Mouse (Mus musculus) CD4-positive helper T cell, adult 2 months (primary cell): ENCODE results near the gene Mthfs.
"Not testable (repeated sequence)": the region's sequence is repeated elsewhere in the genome, so short reads cannot be mapped to it uniquely, and the experiment has no call there.

ENCODE experiments used
- DNase-seq: peaks from one replicate; pipeline ENCODE4 v3.0.0-alpha.2; 2012; ENCODE audit warnings: low read depth, missing footprints, low spot score

The Mthfs gene

GRCm38 (mm10) chr9:89210353-89211064, at the start of gene Mthfs:
Mthfs (plus strand) TSS chr9:89210676.
- DNase-seq: peak; percentile 35

DNA sequence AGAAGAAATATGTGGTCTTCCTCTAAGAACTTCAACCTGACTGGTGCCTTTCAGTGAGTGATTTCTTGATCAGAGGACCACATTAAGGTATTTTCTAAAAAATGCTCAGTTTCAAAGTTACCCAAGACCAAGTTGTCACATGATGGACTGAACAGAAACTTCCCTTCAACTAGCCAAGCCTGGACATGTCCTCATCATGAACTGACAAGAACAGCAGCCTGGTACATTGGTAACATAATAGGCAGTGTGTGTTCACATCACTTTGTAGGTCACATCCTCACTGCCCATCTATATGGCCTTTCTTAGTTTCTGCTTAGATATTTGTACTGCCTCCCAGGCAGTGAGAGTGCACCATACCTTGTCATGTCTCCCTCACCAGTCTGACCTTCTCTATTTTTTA, 37.9 kb upstream of the Mthfs start:
- not testable (repeated sequence) for DNase-seq

- peak; percentile 36 for DNase-seq
Observed at GRCm38 (mm10) chr9:89178833-89179232, 31.6 kb upstream of the Mthfs start.

- not testable (repeated sequence) for DNase-seq
Observed at GRCm38 (mm10) chr9:89179469-89179868, 31.0 kb upstream of the Mthfs start.

DNA sequence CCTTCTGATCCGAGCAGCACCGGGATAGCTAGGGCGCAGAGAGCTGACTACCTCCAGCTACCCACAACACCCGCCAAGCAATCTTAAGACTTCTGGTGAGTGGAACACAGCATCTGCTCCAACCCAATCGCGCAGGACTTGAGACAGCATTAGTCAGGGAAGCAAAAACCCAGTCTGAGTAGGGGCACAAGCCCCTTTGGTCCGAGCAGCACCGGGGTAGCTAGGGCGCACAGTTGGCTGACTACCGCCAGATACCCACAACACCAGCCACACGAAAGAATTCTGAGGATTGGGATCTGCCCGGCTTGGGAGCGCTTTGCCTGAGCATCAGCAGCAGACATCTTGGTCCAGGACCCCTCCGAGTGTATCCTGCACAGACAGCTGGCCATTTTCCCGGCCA, 23.5 kb upstream of the Mthfs start:
- DNase-seq: not testable (repeated sequence)

- not testable (repeated sequence) for DNase-seq
Observed at GRCm38 (mm10) chr9:89195483-89195882, 15.0 kb upstream of the Mthfs start.

GRCm38 (mm10) chr9:89197509-89197908, 13.0 kb upstream of the Mthfs start:
- DNase-seq: not testable (repeated sequence)

- peak; percentile 37 for DNase-seq
Observed at GRCm38 (mm10) chr9:89198349-89198748, 12.1 kb upstream of the Mthfs start.

DNA sequence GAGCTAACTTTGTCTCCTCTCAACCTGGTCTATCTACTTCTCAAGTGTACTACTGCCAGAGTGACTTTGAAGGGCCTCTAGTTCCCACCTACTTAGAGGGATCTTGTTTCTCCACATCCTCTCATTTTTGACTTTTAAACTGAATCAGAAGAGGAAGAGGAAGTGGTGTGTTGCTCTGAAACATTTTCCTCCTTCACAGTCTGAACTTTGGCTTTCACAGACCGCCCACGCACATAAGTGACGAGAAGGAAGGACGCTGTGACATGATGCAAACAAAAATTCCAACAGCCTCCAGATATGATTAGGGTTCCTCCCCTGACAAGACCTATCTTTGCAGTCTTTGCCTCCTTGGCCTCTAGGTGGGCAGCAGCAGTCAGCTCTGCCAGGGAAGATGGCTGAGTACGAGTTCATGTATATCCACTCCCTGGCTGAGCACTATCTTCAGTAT, 11.5 kb upstream of the Mthfs start, which contains the start of the genes Bcl2a1b and Gm29094:
Bcl2a1b (plus strand) TSS at position 241 of the 448 bp plus-strand sequence.
Gm29094 (plus strand) TSS at position 411 of the 448 bp plus-strand sequence.
- DNase-seq: peak; percentile 82

DNA sequence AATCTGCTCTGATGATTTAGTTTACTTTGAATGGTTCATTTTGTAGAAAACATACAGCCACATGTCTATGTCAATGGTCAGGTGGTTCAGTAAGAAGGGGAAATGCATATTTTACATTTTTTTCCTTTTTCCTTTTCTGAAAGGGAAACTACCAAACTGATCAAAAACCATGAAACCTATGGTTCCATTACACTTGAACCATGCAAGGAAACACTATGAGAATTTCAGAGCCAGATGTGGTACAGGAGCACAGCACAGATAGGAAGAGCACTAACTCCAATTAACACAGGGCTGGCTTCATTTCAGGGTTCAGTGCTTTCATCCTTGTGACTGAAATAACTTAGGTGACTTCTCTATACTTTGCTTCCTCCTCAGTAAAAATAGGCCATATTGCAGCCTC, 8.2 kb upstream of the Mthfs start:
- DNase-seq: peak; percentile 38

DNA sequence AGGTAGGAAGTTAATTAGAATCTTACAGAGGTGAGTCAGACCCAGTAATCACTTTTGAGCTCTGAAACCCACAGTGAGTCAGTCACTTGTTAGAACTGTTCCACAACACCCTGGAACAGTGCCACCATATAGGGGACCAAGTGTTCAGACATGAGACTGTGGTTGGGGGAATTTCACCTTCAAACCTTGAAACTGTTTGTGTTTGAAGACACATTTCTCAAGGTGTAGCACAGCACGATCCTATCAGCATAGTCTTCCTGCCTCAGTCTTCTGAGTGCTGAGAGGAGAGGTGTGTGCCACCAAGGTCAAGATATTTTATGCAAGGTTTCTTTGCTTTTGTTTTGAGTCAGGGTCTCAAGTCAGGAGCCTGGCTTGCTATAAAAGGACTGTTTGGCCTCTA, 1.5 kb upstream of the Mthfs start:
- DNase-seq: peak; percentile 77

GRCm38 (mm10) chr9:89211065-89211858, 786 bp downstream of the Mthfs start:
- peak; percentile 19 for DNase-seq

DNA sequence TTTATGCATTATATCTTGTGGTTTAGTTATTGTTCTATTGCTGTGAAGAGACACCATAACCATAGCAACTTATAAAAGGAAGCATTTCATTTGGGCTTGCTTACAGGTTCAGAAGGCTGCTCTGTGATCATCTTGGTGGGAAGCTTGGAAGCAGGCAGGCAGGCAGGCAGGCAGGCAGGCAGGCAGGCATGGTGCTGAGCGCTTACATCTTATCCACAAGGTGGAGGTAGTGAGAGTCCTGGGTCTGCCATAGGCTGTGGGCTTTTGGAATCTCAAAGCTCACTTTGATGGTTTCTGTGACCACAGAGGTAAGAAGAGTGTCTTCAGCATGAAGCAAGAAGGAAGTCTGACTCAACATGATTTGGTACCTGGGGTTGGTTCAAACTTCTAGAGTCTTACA, 2.0 kb downstream of the Mthfs start:
- peak; percentile 25 for DNase-seq

GRCm38 (mm10) chr9:89218174-89218573, 7.7 kb downstream of the Mthfs start:
- DNase-seq: not testable (repeated sequence)

GRCm38 (mm10) chr9:89219668-89220067, 9.2 kb downstream of the Mthfs start:
- not testable (repeated sequence) for DNase-seq

- DNase-seq: peak; percentile 30
Observed at GRCm38 (mm10) chr9:89220704-89221287, 10.3 kb downstream of the Mthfs start.

DNA sequence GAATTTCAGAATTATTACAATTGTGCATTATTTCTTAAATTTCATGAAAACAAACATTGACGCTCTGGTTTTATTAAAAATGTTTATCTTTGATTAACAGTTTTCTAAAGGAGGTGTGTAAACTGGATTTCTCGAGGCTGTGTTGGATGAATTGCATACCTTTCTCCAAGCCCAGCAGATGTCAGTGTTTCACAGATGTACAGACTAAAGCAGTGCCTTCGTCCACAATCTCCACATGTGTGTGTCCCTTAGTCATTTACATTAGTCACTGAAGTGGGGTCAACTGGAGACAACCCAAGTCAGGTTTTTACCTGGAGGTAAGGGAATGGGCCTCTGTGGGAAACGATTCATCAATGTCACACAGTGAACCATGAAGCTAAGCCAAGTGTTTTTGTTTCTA, 15.6 kb downstream of the Mthfs start:
- no peak for DNase-seq

- DNase-seq: no peak
Observed at GRCm38 (mm10) chr9:89228122-89228521, 17.6 kb downstream of the Mthfs start.

DNA sequence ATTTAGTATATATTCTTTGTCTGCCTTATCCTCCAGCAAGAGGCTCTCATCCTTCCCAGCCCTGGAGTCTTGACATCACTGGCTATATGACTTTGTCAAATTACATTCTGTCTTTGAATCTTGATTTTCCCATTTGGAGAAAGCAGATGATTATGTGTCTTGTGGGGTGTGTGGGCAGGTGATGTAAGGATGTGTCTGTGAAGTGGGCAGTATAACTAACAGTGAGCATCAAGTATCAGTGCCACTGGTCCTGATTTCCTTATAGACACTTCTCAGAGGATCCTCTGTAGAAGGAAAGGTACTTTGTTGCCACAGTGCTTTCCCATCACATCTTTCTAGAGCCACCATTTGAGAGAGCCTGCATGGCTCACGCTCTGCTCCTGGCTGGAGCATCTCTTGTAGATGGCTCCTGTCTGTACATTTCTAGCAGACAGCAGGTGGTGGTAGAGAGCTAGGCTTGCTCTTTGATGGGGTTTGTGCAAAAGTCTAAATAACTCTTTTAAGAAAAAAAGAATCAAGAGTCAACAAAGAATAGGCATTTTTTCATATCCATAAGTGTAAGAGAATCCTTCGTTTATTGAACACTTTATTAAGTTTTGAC, 20.5 kb downstream of the Mthfs start:
- DNase-seq: not testable (repeated sequence)

DNA sequence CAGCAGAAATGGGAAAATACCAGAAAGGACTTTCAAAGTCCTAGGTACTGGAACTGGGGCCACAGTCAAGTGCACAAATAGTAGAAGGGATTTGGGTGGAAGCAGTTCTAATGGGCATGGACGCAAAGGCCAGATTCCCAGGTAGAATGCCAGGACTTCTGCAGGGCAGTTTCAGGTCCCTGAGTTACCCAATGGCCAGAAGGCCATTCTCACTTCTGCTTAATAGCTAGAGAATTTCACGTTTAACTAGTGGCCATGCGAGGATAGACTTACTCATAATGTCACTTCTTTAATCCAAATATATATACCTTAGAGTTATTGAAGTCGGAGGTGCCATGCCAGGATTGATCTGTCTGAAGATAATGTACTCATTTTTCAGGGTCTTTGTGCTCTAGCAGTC, 26.7 kb downstream of the Mthfs start:
- not testable (repeated sequence) for DNase-seq

- DNase-seq: not testable (repeated sequence)
Observed at GRCm38 (mm10) chr9:89238976-89239505, 28.6 kb downstream of the Mthfs start.
